Mouse (Mus musculus) spleen, adult 2 months (tissue): Measurements from ENCODE around the gene Des.

ENCODE experiments used
- CTCF ChIP-seq: fragments of 200-500 bp; IDR thresholded peaks from 2 replicates; pipeline ENCODE4 v1.5.1; 2011; ENCODE audit warnings: mild to moderate bottlenecking, inconsistent platforms; ENCODE audit not compliant: insufficient read depth, insufficient read length, insufficient replicate concordance; ENCODE audit errors: extremely low read depth
- POLR2A ChIP-seq: fragments of 200-500 bp; IDR thresholded peaks from 2 replicates; pipeline ENCODE4 v1.6.1; 2011; ENCODE audit warnings: low read depth, low read length, inconsistent platforms

- TF ChIP-seq POLR2A (no peak), CTCF (no peak)
Observed at GRCm38 (mm10) chr1:75369984-75370660, 10.0 kb downstream of the Des start.
